Mouse (Mus musculus): Measurements from ENCODE around the gene Tas2r113.
"Not testable (repeated sequence)": the region's sequence is repeated elsewhere in the genome, so short reads cannot be mapped to it uniquely, and the experiment has no call there.

The Tas2r113 gene

GRCm38 (mm10) chr6:132892711-132893110 is at the start of gene Tas2r113:
TSS of gene Tas2r113 (plus strand) at chr6:132893011.
- DNase-seq, result no peak

- DNase-seq, result no peak
Observed at GRCm38 (mm10) chr6:132846842-132847241, 46.0 kb upstream of the Tas2r113 start, which contains the start of gene Tas2r123. TSS of gene Tas2r123 (plus strand) at chr6:132847142.

GRCm38 (mm10) chr6:132855138-132855537 is 37.7 kb upstream of the Tas2r113 start, which contains the start of gene Tas2r116:
TSS of gene Tas2r116 (plus strand) at chr6:132855438.
- DNase-seq, result no peak

GRCm38 (mm10) chr6:132867708-132868107 is 25.1 kb upstream of the Tas2r113 start, which contains the start of gene Tas2r110:
TSS of gene Tas2r110 (plus strand) at chr6:132868008.
- no peak for DNase-seq

- no peak for DNase-seq
Observed at GRCm38 (mm10) chr6:132909351-132909750, 16.5 kb downstream of the Tas2r113 start, which contains the start of gene Tas2r125. TSS of gene Tas2r125 (plus strand) at chr6:132909651.

- not testable (repeated sequence) for DNase-seq
Observed at GRCm38 (mm10) chr6:132941376-132941775, 48.6 kb downstream of the Tas2r113 start.

All from cerebellum, adult 9-10 months (tissue).